Mouse (Mus musculus): Measurements from ENCODE around the gene Rab9.

Gene Rab9

GRCm38 (mm10) chrX:166479365-166479983 is at the start of gene Rab9:
TSS of gene Rab9 (minus strand) at chrX:166479867.
- peak; percentile 94 to 97 for DNase-seq (ENCODE audit: inconsistent age in 2 of 2, low spot score in 1 of 2)

- no peak for DNase-seq (ENCODE audit: inconsistent age in 2 of 2, low spot score in 1 of 2)
Observed at GRCm38 (mm10) chrX:166528126-166528525, 48.5 kb upstream of the Rab9 start.

DNA sequence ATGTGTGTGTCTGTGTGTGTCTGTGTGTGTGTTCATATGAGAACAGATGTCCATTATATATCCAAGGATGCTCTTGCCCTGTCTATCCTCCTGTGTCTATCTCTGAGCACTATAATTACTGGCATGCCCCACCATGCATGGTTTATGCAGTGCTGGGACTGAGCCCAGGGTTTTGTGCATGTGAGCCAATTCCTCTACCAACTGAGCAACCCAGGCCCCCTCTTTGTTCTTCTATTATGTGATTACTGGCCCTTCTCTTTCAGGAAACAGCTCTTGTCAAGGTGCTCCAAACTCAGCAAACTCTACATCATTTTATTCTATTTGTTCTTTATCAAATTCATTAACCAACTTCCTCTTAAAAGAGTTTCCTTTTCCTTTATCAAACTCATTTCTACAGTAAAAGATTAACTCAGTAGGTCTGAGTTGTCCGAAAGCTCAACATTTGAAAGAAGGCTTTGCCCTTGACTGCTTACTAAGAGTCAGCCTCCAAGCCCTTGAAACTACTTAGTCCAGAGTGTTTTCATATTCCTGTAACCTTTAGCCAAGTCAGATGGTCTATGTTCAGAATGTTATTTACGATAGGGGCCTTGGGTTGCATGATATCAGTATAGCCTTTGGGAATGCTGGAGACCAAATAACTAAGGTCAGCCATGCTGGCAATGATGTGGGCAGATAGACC is 46.1 kb upstream of the Rab9 start:
- DNase-seq (ENCODE audit: inconsistent age in 2 of 2, low spot score in 1 of 2) = peak in 1 of 2 experiments; percentile 68

GRCm38 (mm10) chrX:166520782-166521181 is 41.1 kb upstream of the Rab9 start:
- no peak for DNase-seq (ENCODE audit: inconsistent age in 2 of 2, low spot score in 1 of 2)

DNA sequence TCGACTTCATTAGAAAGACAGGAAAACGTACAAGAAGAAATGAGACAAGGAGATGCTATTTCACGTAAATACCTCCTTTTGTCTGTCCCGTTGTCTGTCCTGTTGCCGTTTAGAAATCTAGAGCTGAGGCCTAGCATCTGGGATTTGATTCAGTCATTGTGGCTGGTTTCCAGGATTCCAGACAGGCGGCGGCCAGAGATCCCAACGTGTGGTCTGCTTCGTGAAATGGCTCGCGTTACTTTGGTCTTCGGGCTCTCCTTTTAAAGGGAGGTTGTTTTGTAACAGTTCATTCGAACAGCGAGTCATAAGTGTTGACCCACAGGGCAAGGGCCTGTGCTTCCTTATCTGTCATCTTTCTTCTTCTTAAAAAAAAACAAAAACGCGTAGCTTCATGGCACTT is 38.7 kb upstream of the Rab9 start, which contains the start of gene Tceanc:
TSS of gene Tceanc (minus strand) at position 223 of the 400 bp plus-strand sequence.
- DNase-seq (ENCODE audit: inconsistent age in 2 of 2, low spot score in 1 of 2) = no peak

GRCm38 (mm10) chrX:166516631-166517030 is 37.0 kb upstream of the Rab9 start:
- peak; percentile 61 to 79 for DNase-seq (ENCODE audit: inconsistent age in 2 of 2, low spot score in 1 of 2)

- DNase-seq (ENCODE audit: inconsistent age in 2 of 2, low spot score in 1 of 2) = no peak
Observed at GRCm38 (mm10) chrX:166515923-166516322, 36.3 kb upstream of the Rab9 start.

DNA sequence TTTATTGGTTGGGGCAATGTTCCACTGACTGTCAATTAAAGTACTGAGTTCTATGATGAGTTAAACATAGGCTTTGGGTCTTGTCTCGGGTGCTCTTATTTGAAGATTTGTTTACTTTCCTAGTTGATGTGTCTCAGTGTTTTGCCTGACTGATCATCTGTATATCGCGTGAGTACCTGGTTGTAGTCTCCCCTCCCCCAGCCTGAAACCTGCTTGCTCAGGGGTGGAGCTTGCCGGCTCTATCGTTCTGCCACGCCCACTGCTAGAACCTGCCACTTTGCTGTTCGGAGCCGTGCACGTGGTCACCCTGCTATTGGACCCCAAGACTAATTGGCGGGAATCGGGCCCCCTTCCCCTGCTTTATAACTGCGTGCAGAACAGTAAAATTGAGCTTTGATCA is 34.4 kb upstream of the Rab9 start:
- DNase-seq (ENCODE audit: inconsistent age in 2 of 2, low spot score in 1 of 2) = peak; percentile 16 to 52

DNA sequence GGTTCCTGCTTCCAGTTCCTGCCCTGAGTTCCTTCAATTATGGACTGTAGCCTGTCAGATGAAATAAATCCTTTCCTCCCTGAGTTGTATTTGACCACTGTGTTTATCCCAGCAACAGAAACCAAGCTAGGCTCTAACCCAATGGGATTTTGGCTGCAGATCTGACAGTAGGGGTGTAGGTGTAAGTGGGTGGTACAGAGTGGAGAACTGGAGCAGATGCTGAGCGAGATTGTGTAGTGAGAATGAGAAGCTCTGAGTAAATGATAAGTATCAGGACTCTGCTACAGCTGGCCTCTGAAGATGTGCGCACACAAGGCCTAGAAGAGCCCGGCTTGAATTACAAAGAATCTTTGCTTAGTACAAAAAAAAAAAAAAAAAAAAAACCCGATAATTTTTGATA is 32.4 kb upstream of the Rab9 start:
- DNase-seq (ENCODE audit: inconsistent age in 2 of 2, low spot score in 1 of 2) = no peak

- DNase-seq (ENCODE audit: inconsistent age in 2 of 2, low spot score in 1 of 2) = no peak
Observed at GRCm38 (mm10) chrX:166511107-166511506, 31.4 kb upstream of the Rab9 start.

- peak; percentile 94 to 97 for DNase-seq (ENCODE audit: inconsistent age in 2 of 2, low spot score in 1 of 2)
Observed at GRCm38 (mm10) chrX:166509761-166510738, 30.4 kb upstream of the Rab9 start.

GRCm38 (mm10) chrX:166504421-166504820 is 24.8 kb upstream of the Rab9 start:
- no peak for DNase-seq (ENCODE audit: inconsistent age in 2 of 2, low spot score in 1 of 2)

GRCm38 (mm10) chrX:166499496-166500190 is 20.0 kb upstream of the Rab9 start:
- no peak for DNase-seq (ENCODE audit: inconsistent age in 2 of 2, low spot score in 1 of 2)

- no peak for DNase-seq (ENCODE audit: inconsistent age in 2 of 2, low spot score in 1 of 2)
Observed at GRCm38 (mm10) chrX:166497771-166498170, 18.1 kb upstream of the Rab9 start.

DNA sequence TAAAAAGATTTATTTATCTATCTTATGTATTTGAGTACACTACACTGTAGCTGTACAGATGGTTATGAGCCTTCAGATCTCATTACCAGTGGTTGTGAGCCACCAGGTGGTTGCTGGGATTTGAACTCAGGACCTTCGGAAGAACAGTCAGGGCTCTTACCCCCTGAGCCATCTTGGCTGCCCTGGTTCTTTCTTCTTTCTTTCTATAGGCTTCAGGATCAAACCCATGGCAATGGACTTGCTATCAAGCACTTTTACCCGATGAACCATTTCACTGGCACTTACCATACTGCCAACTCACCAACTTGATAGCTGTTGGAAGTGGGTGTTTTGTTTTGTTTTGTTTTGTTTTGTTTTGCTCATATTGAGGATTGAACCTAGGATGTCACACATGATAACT is 15.4 kb upstream of the Rab9 start:
- no peak for DNase-seq (ENCODE audit: inconsistent age in 2 of 2, low spot score in 1 of 2)

DNA sequence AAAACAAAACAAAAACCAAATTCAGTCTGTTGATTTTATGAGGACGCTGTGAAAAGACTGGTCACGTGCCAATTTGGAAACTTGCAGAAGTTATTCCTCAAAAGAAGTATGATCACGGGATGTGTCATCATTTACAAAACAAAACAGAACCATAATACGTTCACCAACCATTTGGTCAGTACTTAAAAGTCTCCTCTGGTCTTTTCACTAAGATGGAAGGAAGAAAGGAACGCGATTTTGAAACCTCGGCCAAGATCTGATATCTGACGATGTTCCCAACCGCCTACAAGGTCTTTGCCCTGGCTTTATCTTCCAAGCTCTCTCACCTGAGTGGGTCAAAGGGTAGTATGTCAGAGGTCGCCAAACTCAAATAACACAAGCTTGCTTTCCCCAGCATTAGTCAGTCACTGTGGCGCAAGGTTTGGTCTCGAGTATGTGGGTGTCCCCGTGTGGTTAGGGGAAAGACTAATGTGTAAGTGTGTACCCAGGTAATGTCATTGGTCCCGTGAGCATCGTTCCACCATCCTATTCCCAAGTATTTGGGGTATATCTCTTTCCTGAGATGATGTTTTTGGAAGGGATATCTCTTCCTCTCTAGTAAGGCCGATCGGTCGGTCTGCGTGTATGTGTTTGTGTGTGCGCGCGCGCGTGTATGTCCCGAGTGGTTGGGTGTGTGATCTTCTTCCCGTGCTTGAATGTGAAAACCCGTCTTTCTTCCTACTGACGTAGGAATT is 869 bp downstream of the Rab9 start:
- DNase-seq (ENCODE audit: inconsistent age in 2 of 2, low spot score in 1 of 2) = peak; percentile 25 to 75

GRCm38 (mm10) chrX:166477393-166477792 is 2.3 kb downstream of the Rab9 start:
- DNase-seq (ENCODE audit: inconsistent age in 2 of 2, low spot score in 1 of 2) = peak in 1 of 2 experiments; percentile 56

DNA sequence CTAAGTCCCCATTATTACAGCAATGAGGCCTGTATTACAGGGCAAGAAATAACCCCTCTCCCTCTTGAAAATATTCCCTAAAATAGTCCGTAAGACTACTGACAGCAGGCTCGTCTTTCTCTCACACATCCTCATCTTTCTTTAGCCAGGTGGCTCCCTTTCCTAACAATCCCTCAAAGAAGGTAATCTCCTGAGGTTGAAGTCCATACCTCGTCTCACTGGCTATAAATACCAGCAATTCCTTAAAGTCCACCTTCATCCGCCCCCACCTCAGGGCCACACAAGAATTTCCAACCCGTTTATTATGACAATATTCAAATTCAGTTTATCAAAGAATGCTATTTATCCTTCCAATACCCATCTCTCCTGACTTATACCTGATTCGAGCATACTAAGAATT is 7.1 kb downstream of the Rab9 start:
- no peak for DNase-seq (ENCODE audit: inconsistent age in 2 of 2, low spot score in 1 of 2)

DNA sequence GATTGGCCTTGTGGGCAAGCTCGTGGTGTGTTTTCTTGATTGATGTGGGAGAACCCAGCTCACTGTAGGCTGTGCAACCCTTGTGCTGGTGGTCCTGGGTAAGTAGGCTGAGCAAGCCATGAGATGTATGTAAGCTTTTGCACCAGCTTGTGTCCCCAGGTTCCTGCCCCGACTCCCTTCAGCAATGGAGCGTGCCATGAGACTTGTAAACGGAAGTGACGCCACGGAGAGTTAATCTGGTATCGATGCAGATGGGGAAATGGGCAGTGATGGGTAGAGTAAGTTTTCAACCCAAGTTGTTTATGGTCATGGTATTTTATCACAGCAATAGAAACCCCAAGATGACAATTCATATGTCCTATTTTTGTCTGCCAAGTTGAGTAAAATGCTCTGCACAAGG is 11.3 kb downstream of the Rab9 start:
- no peak for DNase-seq (ENCODE audit: inconsistent age in 2 of 2, low spot score in 1 of 2)

- no peak for DNase-seq (ENCODE audit: inconsistent age in 2 of 2, low spot score in 1 of 2)
Observed at GRCm38 (mm10) chrX:166455525-166455924, 24.1 kb downstream of the Rab9 start.
